Mouse (Mus musculus) urinary bladder, postnatal 4 days (tissue): ENCODE data around the gene Vmn1r149.
"Not testable (repeated sequence)": the region's sequence is repeated elsewhere in the genome, so short reads cannot be mapped to it uniquely, and the experiment has no call there.

Experiments used
- DNase-seq, 2 experiments: peaks; one replicate each; pipeline ENCODE4 v3.0.0; 2021 to 2022; ENCODE audit warnings: low spot score in 2 of 2

Gene Vmn1r149

DNA sequence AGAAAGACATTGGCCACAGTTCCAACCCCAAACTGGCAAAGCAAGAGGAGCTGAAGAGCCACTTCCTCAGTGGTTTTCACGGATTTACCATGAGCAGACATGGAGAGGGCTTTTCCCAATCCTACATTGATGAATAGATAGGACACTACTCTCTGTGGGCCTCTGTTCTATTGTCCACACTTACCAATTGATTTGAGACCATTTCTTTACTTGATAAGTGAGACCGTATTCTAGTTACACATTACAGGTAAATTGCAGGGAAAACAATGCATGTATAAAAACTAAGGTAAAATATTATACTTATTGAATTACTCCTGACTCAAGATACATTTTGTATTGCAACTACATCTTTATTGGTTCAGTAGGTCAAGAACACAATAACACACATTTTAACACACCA lies at the start of gene Vmn1r149:
TSS of gene Vmn1r149 (minus strand) at position 101 of the 400 bp plus-strand sequence.
- not testable (repeated sequence) for DNase-seq

DNA sequence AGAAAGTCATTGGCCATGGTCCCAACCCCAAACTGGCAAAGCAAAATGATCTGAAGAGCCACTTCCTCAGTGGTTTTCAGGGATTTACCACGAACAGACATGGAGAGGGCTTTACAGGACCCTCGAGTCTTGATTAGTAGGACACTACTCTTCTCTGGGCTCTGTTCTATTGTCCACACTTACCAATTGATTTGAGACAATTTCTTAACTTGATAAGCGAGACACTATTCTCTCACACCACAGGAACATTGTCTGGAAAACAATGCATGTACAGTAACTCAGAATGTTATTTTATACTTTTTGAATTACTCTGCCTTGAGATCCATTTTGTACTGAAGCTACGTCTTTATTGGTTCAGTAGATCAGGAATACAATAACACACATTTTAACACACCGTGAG lies 25.9 kb upstream of the Vmn1r149 start, which contains the start of gene Gm10665:
TSS of gene Gm10665 (minus strand) at position 101 of the 400 bp plus-strand sequence.
- DNase-seq, result not testable (repeated sequence)

DNA sequence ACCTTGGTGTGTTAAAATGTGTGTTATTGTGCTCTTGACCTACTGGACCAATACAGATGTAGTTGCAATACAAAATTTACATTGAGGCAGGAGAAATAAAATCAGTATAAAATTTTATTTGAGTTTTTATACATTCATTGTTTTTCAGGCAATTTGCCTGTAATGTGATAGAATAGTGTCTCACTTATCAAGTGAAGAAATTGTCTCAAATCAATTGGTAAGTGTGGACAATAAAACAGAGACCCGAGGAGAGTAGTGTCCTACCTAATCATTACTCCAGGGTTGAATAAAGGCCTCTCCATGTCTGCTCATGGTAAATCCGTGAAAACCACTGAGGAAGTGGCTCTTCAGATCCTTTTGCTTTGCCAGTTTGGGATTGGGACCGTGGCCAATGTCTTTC lies 24.7 kb downstream of the Vmn1r149 start, which contains the start of gene Vmn1r148:
TSS of gene Vmn1r148 (plus strand) at position 301 of the 400 bp plus-strand sequence.
- not testable (repeated sequence) for DNase-seq
